In genomic region chr6:61215705-61216104, GRCm38 (mm10) we compare ENCODE assay signal across 23 mouse cellular contexts. TPM values are rescaled to one million over a fixed set of nuclear protein-coding genes. Genes with fewer than 3 reads are reported as not detected.
A peak's percentile ranks its signal among the peaks of the same experiment; 100 is the strongest.
DNase-seq lines count a peak whose midpoint lies in the region; ATAC-seq and TF ChIP-seq lines count a peak whose summit lies in the region.
"Had no signal": no experiment of that assay in that cellular context is flagged by ENCODE, and none has a peak within 500 bp of the region (broad histone marks: within the 10 kb centered on the region; RNA-seq: fewer than 3 reads in every experiment).

No protein-coding gene starts in this region.

- H3K9me3 ChIP-seq in kidney, embryonic 16.5 days (ENCODE audit: low read length), result no peaks in the 10 kb centered on the region
- no peaks in the 10 kb centered on the region for H3K9me3 ChIP-seq in limb, embryonic 10.5 days (replicated peaks)
- no peaks in the 10 kb centered on the region for H3K9me3 ChIP-seq in neural tube, embryonic 14.5 days (ENCODE audit: control insufficient read depth, low read length)
- H3K9me3 ChIP-seq in forebrain, postnatal 0 days (ENCODE audit: low read length), result no peaks in the 10 kb centered on the region
- H3K9me3 ChIP-seq: embryonic facial prominence, embryonic 15.5 days; heart, embryonic 13.5 days; liver, embryonic 12.5 days had no signal

- no peaks in the 10 kb centered on the region for H3K4me1 ChIP-seq in kidney, embryonic 16.5 days (ENCODE audit: insufficient read depth, low read length)
- peaks cover 30% of the 10 kb centered on the region for H3K4me1 ChIP-seq in limb, embryonic 10.5 days
- no peaks in the 10 kb centered on the region for H3K4me1 ChIP-seq in neural tube, embryonic 14.5 days (ENCODE audit: control insufficient read depth, insufficient read depth, low read length)
- H3K4me1 ChIP-seq in forebrain, postnatal 0 days (ENCODE audit: insufficient read depth), result no peaks in the 10 kb centered on the region
- H3K4me1 ChIP-seq: embryonic facial prominence, embryonic 15.5 days; heart, embryonic 13.5 days; liver, embryonic 12.5 days had no signal

- ATAC-seq in kidney, embryonic 16.5 days (ENCODE audit: low FRiP score, low TSS enrichment), result peak; percentile 67; the same call in 1 of the 2 replicates
- peak; percentile 79 for ATAC-seq in neural tube, embryonic 14.5 days (ENCODE audit: low read depth)
- no peak for ATAC-seq in forebrain, postnatal 0 days
- ATAC-seq: forebrain, embryonic 16.5 days; hindbrain, postnatal 0 days; liver, embryonic 12.5 days; lung, postnatal 0 days had no signal

- H3K4me3 ChIP-seq in kidney, embryonic 16.5 days (ENCODE audit: low read length), result no peak overlapping the region
- 0 out of 2 replicates have a peak overlapping the region, but pooled peaks have one; percentile 13 for H3K4me3 ChIP-seq in limb, embryonic 10.5 days
- H3K4me3 ChIP-seq in neural tube, embryonic 14.5 days (ENCODE audit: low read depth, low read length), result no peak overlapping the region
- no peak overlapping the region for H3K4me3 ChIP-seq in forebrain, postnatal 0 days (ENCODE audit: low read depth, low read length)
- H3K4me3 ChIP-seq: embryonic facial prominence, embryonic 15.5 days; gastrocnemius, adult 2 months; heart, embryonic 13.5 days; liver, embryonic 12.5 days; myocyte had no signal

- H3K27ac ChIP-seq in kidney, embryonic 16.5 days (ENCODE audit: low read length), result no peak overlapping the region
- H3K27ac ChIP-seq in limb, embryonic 10.5 days, result peak overlapping the region; percentile 81
- no peak overlapping the region for H3K27ac ChIP-seq in neural tube, embryonic 14.5 days (ENCODE audit: low read depth, low read length)
- no peak overlapping the region for H3K27ac ChIP-seq in forebrain, postnatal 0 days (ENCODE audit: low read depth, low read length)
- H3K27ac ChIP-seq: embryonic facial prominence, embryonic 15.5 days; gastrocnemius, adult 2 months; heart, embryonic 13.5 days; hindbrain, postnatal 0 days; kidney, postnatal 0 days; liver, embryonic 12.5 days; stomach, postnatal 0 days had no signal

- no peak overlapping the region for H3K9ac ChIP-seq in kidney, embryonic 16.5 days (replicated peaks; ENCODE audit: low read length)
- H3K9ac ChIP-seq in neural tube, embryonic 14.5 days (replicated peaks; ENCODE audit: low read depth, low read length), result no peak overlapping the region
- no peak overlapping the region for H3K9ac ChIP-seq in forebrain, postnatal 0 days
- H3K9ac ChIP-seq: embryonic facial prominence, embryonic 15.5 days; heart, embryonic 13.5 days; liver, embryonic 12.5 days had no signal

- peak; percentile 18 for DNase-seq in embryo, embryonic 10 days (ENCODE audit: low spot score)
- no peak for DNase-seq in embryo, embryonic 10.5 days (ENCODE audit: low spot score)
- no peak for DNase-seq in kidney, adult 18-20 months
- peak; percentile 79 for DNase-seq in limb, embryonic 10.5 days (ENCODE audit: low spot score)
- DNase-seq in forebrain, postnatal 0 days, result no peak
- no peak for DNase-seq in thymus, adult 18-20 months
- DNase-seq: adrenal gland, postnatal 10 days; cerebellum, adult 9-11 months; gastrocnemius, adult 2 months; midbrain, embryonic 14.5 days; right cerebral cortex, adult 18-20 months had no signal

- TF ChIP-seq CTCF in forebrain, postnatal 0 days (IDR thresholded peaks at IDR 0.05; ENCODE audit: low read depth), result no peak

- no peaks in the 10 kb centered on the region for H3K27me3 ChIP-seq in kidney, embryonic 16.5 days (ENCODE audit: insufficient read depth, low read length)
- H3K27me3 ChIP-seq in limb, embryonic 10.5 days (ENCODE audit: low read depth, poor library complexity, severe bottlenecking), result no peaks in the 10 kb centered on the region
- H3K27me3 ChIP-seq in neural tube, embryonic 14.5 days (ENCODE audit: control insufficient read depth, insufficient read depth, low read length), result no peaks in the 10 kb centered on the region
- H3K27me3 ChIP-seq in forebrain, postnatal 0 days (ENCODE audit: insufficient read depth, low read length), result no peaks in the 10 kb centered on the region
- H3K27me3 ChIP-seq: embryonic facial prominence, embryonic 15.5 days; heart, embryonic 13.5 days; liver, embryonic 12.5 days had no signal

- WGBS in kidney, embryonic 16.5 days, result 36% methylated on average over 8 of the region's 8 CpGs
- WGBS in limb, embryonic 10.5 days, result 27% methylated on average over 8 of the region's 8 CpGs
- 41% methylated on average over 8 of the region's 8 CpGs for WGBS in neural tube, embryonic 14.5 days
- 71% methylated on average over 8 of the region's 8 CpGs for WGBS in forebrain, postnatal 0 days

- no peak overlapping the region for H3K4me2 ChIP-seq in kidney, embryonic 16.5 days (replicated peaks; ENCODE audit: low read depth, low read length)
- no peak overlapping the region for H3K4me2 ChIP-seq in neural tube, embryonic 14.5 days (ENCODE audit: low read depth, low read length)
- H3K4me2 ChIP-seq in forebrain, postnatal 0 days (ENCODE audit: low read depth), result no peak overlapping the region
- H3K4me2 ChIP-seq: embryonic facial prominence, embryonic 15.5 days; heart, embryonic 13.5 days; liver, embryonic 12.5 days had no signal

- H3K36me3 ChIP-seq in kidney, embryonic 16.5 days (ENCODE audit: insufficient read depth, low read length), result no peaks in the 10 kb centered on the region
- H3K36me3 ChIP-seq in limb, embryonic 10.5 days, result no peaks in the 10 kb centered on the region
- no peaks in the 10 kb centered on the region for H3K36me3 ChIP-seq in neural tube, embryonic 14.5 days (ENCODE audit: control insufficient read depth, insufficient read depth, low read length)
- H3K36me3 ChIP-seq in forebrain, postnatal 0 days (ENCODE audit: insufficient read depth), result no peaks in the 10 kb centered on the region
- H3K36me3 ChIP-seq: embryonic facial prominence, embryonic 15.5 days; heart, embryonic 13.5 days; liver, embryonic 12.5 days had no signal

RNA-seq across cellular contexts. Expression of gene Ccser1, which starts 35.6 kb away (rescaled TPM):
- polyA plus RNA-seq in kidney, embryonic 16.5 days (2015; fragmentation: Nextera tagmentation; extraction: Ambion mirVana), result 17.4 and 19.5 TPM in 2 replicates
- 9.4 and 10.3 TPM in 2 replicates for polyA plus RNA-seq in limb, embryonic 10.5 days (2016; fragmentation: Nextera tagmentation; extraction: Ambion mirVana)
- 35.1 and 37.5 TPM in 2 replicates for polyA plus RNA-seq in neural tube, embryonic 14.5 days (2014; fragmentation: Nextera tagmentation; extraction: Ambion mirVana)
- total RNA-seq in forebrain, postnatal 0 days (2014; rRNA removed), result 52.2 and 58.1 TPM in 2 replicates
- 8.0 and 14.4 TPM in 2 replicates for polyA plus RNA-seq in forebrain, postnatal 0 days (2015; fragmentation: Nextera tagmentation; extraction: Ambion mirVana)
- total RNA-seq: megakaryocyte, adult 5-6 weeks had no signal

Comparison
In these comparisons a context has a peak if more than half of its experiments do, and no peak if none do; other contexts are left out.
1. DNase-seq: peak in embryo, embryonic 10 days (single experiment) and limb, embryonic 10.5 days (single experiment); none in embryo, embryonic 10.5 days (single experiment), kidney, adult 18-20 months (single experiment), forebrain, postnatal 0 days (single experiment) and thymus, adult 18-20 months (0 of 2).